Mouse (Mus musculus) adrenal gland (tissue): ENCODE data around the gene Unc50.

Source experiments
- intact Hi-C: fragments of 180-260 bp; cut with DNase I; formaldehyde crosslinking; loops from one replicate; pipeline ENCODE4 v1.15.1; 2025

Gene Unc50

GRCm38 (mm10) chr1:37484612-37485011 lies 54.7 kb downstream of the Unc50 start:
- intact Hi-C loops, result no loop called here

- intact Hi-C loops, result no loop called here
Observed at GRCm38 (mm10) chr1:37486439-37486838, 56.5 kb downstream of the Unc50 start.

- intact Hi-C loops, result no loop called here
Observed at GRCm38 (mm10) chr1:37486994-37487393, 57.1 kb downstream of the Unc50 start.

- intact Hi-C loops, result no loop called here
Observed at GRCm38 (mm10) chr1:37488531-37488930, 58.6 kb downstream of the Unc50 start.
